Mouse (Mus musculus): ENCODE results near the gene Sbk1.

DNA sequence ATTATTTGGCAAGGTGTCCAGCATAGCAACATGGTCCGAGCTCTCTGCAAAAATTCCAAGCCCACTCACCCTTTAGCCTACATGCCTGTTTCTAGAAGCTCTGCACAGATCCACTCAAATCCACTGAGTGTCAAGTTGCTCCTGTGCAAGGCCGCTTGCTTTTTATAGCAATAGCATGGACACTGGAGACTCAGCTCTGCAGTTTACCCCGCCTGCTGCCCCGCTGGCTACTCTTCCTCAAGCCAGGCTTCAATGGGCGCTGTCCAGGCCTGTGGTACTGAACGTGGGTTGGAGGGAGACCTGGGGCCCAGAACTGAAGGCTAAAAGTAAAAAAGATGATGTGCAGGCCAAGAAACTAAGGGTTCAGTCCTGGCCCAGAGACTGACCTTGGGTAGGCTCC is 8.3 kb downstream of the Sbk1 start:
- TF ChIP-seq CTCF (IDR thresholded peaks at IDR 0.05; ENCODE audit: low read depth) (no peak), EP300 (IDR thresholded peaks at IDR 0.05; ENCODE audit: low read depth) (no peak)
